Mouse (Mus musculus): ENCODE results near the gene Armcx4.

- TF ChIP-seq CTCF (IDR thresholded peaks at IDR 0.05; ENCODE audit: low read depth) (peak; percentile 48; the same call in 1 of the 2 replicates), EP300 (IDR thresholded peaks at IDR 0.05; ENCODE audit: low read depth) (no peak)
These were observed 43.5 kb downstream of the Armcx4 start for GRCm38 (mm10) chrX:134729778-134730177.

Measured in liver, embryonic 14.5 days (tissue).